Mouse (Mus musculus): ENCODE data around the gene Lrp4. TPM values are rescaled to one million over a fixed set of nuclear protein-coding genes. Genes with fewer than 3 reads are reported as not detected.

Gene Lrp4
- polyA plus RNA-seq, 1 experiment from 2014 or later: 1.7 TPM

DNA sequence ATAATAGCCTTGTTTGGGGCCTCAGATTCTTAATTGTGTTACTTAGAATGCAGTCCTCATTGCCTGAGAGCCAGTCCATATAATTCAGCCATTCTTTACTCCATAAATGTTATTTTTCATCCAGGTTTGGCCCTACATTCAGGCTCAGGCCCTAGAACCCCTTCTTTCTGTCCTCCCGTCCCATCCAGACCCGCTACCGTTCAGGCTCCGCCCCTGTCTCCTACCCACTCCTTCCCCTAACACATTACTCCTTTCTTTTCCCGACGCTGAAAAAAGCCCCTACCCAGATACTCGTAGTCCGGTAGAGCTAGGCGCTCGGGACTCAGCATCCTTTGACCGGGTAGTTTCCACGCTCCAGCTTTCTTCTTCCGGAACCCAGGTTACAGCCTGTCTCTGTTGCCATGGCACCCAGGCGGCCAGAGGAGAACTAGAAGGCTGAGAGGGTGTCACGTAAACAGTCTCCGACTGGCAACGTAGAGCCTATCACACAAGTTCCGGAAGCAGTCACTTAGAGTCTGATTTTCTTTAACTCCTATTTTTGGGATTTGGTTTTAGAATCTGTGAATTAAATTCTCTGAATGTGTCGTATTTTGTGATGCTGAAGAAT lies 12.9 kb upstream of the Lrp4 start, which contains the start of gene 1110051M20Rik:
Gene 1110051M20Rik (minus strand): TSS at position 419 of the 607 bp plus-strand sequence.
- H3K36me3 ChIP-seq (ENCODE audit: control insufficient read depth, insufficient read depth): no peaks in the 10 kb centered on the region
- H3K27me3 ChIP-seq (ENCODE audit: control insufficient read depth, insufficient read depth, low read depth, low read length): no peaks in the 10 kb centered on the region
- peak; percentile 80 for ATAC-seq (ENCODE audit: low read depth)
- H3K4me3 ChIP-seq (ENCODE audit: low read depth, low read length): peak within 1 kb of the TSS; percentile 69
- WGBS (ENCODE audit: insufficient replicate concordance): under 1% methylated on average over 19 of the region's 19 CpGs
- peak within 1 kb of the TSS; percentile 36 for H3K9ac ChIP-seq (ENCODE audit: low read depth, low read length)
- no peaks in the 10 kb centered on the region for H3K9me3 ChIP-seq (replicated peaks; ENCODE audit: control insufficient read depth, low read length)
- no peak within 1 kb of the TSS for H3K27ac ChIP-seq (ENCODE audit: low read length)
- H3K4me1 ChIP-seq (ENCODE audit: control insufficient read depth, low read depth, low read length): peaks cover 3% of the 10 kb centered on the region
- peak within 1 kb of the TSS; percentile 70 for H3K4me2 ChIP-seq (ENCODE audit: low read depth, low read length)

DNA sequence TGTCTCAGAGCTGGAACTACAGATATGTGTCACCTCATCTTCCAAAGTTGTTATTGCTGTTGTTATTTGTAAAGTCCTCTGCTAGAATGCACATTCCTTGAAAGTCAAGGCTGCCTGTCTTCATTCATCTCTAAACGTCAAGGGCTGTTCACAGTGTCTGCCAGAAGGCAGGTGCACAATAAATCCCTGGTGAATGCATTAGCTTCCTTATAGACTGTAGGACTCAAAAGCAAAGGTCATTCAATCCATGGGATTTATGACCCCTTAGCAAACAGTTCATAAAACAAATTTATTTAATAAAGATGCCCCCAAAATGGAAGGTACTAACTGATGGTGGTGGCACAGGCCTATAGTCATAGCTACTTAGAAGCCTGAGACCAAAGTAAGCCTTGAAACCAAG lies 7.6 kb upstream of the Lrp4 start:
- WGBS (ENCODE audit: insufficient replicate concordance): 59% methylated on average over 1 of the region's 1 CpGs
- ATAC-seq (ENCODE audit: low read depth): no peak

DNA sequence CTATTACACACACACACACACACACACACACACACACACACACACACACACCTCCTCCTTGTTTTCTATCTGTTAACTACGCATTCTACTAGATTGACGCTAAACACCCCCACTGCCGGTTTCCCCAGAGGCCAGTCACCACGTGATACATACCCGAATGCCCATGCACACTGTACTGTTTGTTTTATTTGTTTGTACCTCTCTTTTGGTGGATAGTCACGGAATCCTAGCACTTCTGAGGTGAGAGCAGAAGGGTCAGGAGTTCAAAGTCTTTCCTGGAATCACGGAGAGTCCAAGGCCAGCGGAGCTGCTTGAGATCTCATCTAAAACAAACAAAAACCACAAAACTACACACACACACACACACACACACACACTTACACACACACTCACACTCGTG lies 7.0 kb upstream of the Lrp4 start:
- Histone ChIP-seq H3K9me3 (replicated peaks; ENCODE audit: control insufficient read depth, low read length) (no peaks in the 10 kb centered on the region), H3K4me2 (ENCODE audit: low read depth, low read length) (no peak overlapping the region), H3K27me3 (ENCODE audit: control insufficient read depth, insufficient read depth, low read depth, low read length) (peaks cover 10% of the 10 kb centered on the region), H3K27ac (ENCODE audit: low read length) (no peak overlapping the region), H3K9ac (ENCODE audit: low read depth, low read length) (no peak overlapping the region), H3K36me3 (ENCODE audit: control insufficient read depth, insufficient read depth) (no peaks in the 10 kb centered on the region), H3K4me3 (ENCODE audit: low read depth, low read length) (no peak overlapping the region), H3K4me1 (ENCODE audit: control insufficient read depth, low read depth, low read length) (peaks cover 5% of the 10 kb centered on the region)
- WGBS (ENCODE audit: insufficient replicate concordance): 58% methylated on average over 9 of the region's 9 CpGs
- peak; percentile 87 for ATAC-seq (ENCODE audit: low read depth)

More for the DNA sequence above, 7.6 kb upstream of the Lrp4 start:
- Histone ChIP-seq H3K27ac (ENCODE audit: low read length) (no peak overlapping the region), H3K4me2 (ENCODE audit: low read depth, low read length) (no peak overlapping the region), H3K9ac (ENCODE audit: low read depth, low read length) (no peak overlapping the region), H3K9me3 (replicated peaks; ENCODE audit: control insufficient read depth, low read length) (no peaks in the 10 kb centered on the region), H3K27me3 (ENCODE audit: control insufficient read depth, insufficient read depth, low read depth, low read length) (peaks cover 4% of the 10 kb centered on the region), H3K4me1 (ENCODE audit: control insufficient read depth, low read depth, low read length) (peaks cover 5% of the 10 kb centered on the region), H3K36me3 (ENCODE audit: control insufficient read depth, insufficient read depth) (no peaks in the 10 kb centered on the region), H3K4me3 (ENCODE audit: low read depth, low read length) (no peak overlapping the region)

DNA sequence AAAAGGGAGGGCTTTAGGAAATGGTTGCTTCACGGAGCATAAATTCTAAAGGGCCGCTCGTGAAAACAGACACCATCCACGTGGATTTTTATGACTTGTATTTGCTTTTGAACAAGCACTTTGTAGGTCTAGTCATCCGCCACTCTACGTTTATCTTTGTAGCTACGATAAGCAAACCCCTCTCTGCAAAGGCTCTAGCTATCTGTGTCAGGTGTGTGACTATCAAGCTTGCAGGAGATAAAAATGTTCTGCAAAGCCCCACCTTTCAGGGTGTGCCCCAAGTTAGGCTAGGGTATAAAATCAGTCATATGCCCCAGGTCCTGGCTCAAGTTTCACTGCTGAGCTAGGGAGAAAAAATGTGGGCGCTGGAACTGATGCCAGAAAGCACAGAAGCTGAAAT lies 4.7 kb upstream of the Lrp4 start:
- Histone ChIP-seq H3K27ac (ENCODE audit: low read length) (no peak overlapping the region), H3K36me3 (ENCODE audit: control insufficient read depth, insufficient read depth) (no peaks in the 10 kb centered on the region), H3K4me1 (ENCODE audit: control insufficient read depth, low read depth, low read length) (peaks cover 15% of the 10 kb centered on the region), H3K4me3 (ENCODE audit: low read depth, low read length) (no peak overlapping the region), H3K4me2 (ENCODE audit: low read depth, low read length) (no peak overlapping the region), H3K9me3 (replicated peaks; ENCODE audit: control insufficient read depth, low read length) (no peaks in the 10 kb centered on the region), H3K9ac (ENCODE audit: low read depth, low read length) (no peak overlapping the region), H3K27me3 (ENCODE audit: control insufficient read depth, insufficient read depth, low read depth, low read length) (peaks cover 28% of the 10 kb centered on the region)
- ATAC-seq (ENCODE audit: low read depth): no peak
- WGBS (ENCODE audit: insufficient replicate concordance): 30% methylated on average over 8 of the region's 8 CpGs

DNA sequence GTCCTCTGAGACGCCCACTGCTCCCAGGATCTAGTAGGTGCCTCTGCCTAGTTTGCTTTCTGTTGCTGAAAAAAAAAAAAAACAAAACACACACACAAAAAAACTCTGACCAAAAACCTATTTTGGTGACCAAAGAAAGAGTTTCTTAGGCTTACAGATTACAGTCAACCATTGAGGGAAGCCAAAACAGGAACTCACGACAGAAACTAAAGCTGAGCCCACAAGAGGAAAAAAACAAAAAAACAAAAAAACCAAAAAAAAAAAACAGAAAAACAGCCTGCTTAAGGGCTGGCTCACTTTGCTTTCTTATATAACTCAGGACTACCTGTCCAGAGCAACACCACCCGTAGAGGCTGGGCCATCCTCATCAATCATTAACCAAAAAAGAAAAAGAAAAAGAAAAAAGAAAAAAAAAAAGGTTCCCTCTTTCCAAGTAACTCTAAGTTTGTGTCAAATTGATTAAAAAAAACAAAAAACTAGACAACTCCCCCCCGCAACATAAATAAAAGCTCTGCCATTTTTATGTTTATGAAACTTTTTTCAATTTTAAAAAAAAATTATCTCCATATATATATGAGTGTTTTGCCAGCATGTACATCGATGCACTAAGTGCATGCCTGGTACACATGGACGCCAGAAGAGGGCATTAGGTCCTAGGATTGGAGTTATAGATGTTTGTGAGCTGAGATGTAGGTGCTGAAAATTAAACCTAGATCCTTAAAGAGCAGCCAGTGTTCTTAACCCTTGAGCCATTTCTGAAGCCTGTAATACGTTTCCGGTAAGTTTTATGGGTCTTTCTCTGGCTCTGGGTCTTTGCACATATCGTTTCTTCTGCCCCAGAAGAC lies 3.9 kb upstream of the Lrp4 start:
- H3K4me2 ChIP-seq (ENCODE audit: low read depth, low read length): no peak overlapping the region
- no peak for ATAC-seq (ENCODE audit: low read depth)

DNA sequence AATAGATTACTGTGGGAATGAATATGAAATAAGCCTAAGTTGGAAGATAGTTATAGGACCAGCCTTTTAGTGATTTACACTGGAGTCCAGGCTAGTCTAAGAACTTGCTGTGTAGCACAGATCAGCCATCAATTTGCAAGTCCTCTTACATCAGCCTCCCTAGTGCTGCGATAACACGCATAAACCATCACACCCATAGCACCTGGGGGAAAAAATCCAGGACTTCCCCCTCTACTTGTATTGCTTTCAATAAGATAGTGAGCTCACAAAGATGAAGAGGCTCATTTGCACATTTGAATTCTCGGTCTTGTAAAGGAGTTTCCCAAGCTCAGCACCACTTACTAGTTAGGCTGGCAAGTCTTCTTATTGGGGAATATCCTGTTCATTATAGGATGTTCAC lies 2.9 kb upstream of the Lrp4 start:
- ATAC-seq (ENCODE audit: low read depth): no peak

More for the DNA sequence above, 3.9 kb upstream of the Lrp4 start:
- no peak overlapping the region for H3K9ac ChIP-seq (ENCODE audit: low read depth, low read length)
- H3K36me3 ChIP-seq (ENCODE audit: control insufficient read depth, insufficient read depth): no peaks in the 10 kb centered on the region
- peaks cover 36% of the 10 kb centered on the region for H3K27me3 ChIP-seq (ENCODE audit: control insufficient read depth, insufficient read depth, low read depth, low read length)
- H3K9me3 ChIP-seq (replicated peaks; ENCODE audit: control insufficient read depth, low read length): no peaks in the 10 kb centered on the region
- no peak overlapping the region for H3K4me3 ChIP-seq (ENCODE audit: low read depth, low read length)
- H3K27ac ChIP-seq (ENCODE audit: low read length): no peak overlapping the region
- WGBS (ENCODE audit: insufficient replicate concordance): 48% methylated on average over 9 of the region's 9 CpGs
- H3K4me1 ChIP-seq (ENCODE audit: control insufficient read depth, low read depth, low read length): peaks cover 15% of the 10 kb centered on the region

DNA sequence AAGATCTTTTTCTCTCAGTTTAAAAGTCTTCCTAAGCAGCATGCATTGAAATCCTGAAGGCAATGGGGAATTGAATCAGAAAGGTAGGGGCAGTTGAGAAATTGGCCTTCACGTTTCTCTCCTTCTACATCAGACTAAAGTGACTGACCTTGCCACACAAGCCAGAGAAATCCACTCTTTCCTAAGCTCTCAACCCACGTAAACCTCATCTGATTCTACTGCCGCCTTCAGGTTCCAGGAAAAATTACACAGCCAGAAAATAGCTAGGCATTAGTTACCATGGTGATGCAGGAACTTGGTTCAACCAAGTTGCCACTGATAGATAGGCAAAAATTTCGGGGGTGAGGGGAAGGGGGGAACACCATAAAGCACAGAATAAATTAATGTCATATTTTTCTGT lies 1.5 kb upstream of the Lrp4 start:
- Histone ChIP-seq H3K9me3 (replicated peaks; ENCODE audit: control insufficient read depth, low read length) (no peaks in the 10 kb centered on the region), H3K4me3 (ENCODE audit: low read depth, low read length) (no peak overlapping the region), H3K36me3 (ENCODE audit: control insufficient read depth, insufficient read depth) (no peaks in the 10 kb centered on the region), H3K9ac (ENCODE audit: low read depth, low read length) (no peak overlapping the region), H3K4me2 (ENCODE audit: low read depth, low read length) (no peak overlapping the region), H3K4me1 (ENCODE audit: control insufficient read depth, low read depth, low read length) (peaks cover 15% of the 10 kb centered on the region), H3K27me3 (ENCODE audit: control insufficient read depth, insufficient read depth, low read depth, low read length) (peaks cover 51% of the 10 kb centered on the region), H3K27ac (ENCODE audit: low read length) (no peak overlapping the region)
- no peak for ATAC-seq (ENCODE audit: low read depth)
- WGBS (ENCODE audit: insufficient replicate concordance): 3% methylated on average over 4 of the region's 4 CpGs

More for the DNA sequence above, 2.9 kb upstream of the Lrp4 start:
- Histone ChIP-seq H3K27me3 (ENCODE audit: control insufficient read depth, insufficient read depth, low read depth, low read length) (peaks cover 46% of the 10 kb centered on the region), H3K4me3 (ENCODE audit: low read depth, low read length) (no peak overlapping the region), H3K9me3 (replicated peaks; ENCODE audit: control insufficient read depth, low read length) (no peaks in the 10 kb centered on the region), H3K36me3 (ENCODE audit: control insufficient read depth, insufficient read depth) (no peaks in the 10 kb centered on the region), H3K4me1 (ENCODE audit: control insufficient read depth, low read depth, low read length) (peaks cover 15% of the 10 kb centered on the region), H3K27ac (ENCODE audit: low read length) (no peak overlapping the region), H3K9ac (ENCODE audit: low read depth, low read length) (no peak overlapping the region), H3K4me2 (ENCODE audit: low read depth, low read length) (no peak overlapping the region)
- 60% methylated on average over 3 of the region's 3 CpGs for WGBS (ENCODE audit: insufficient replicate concordance)

DNA sequence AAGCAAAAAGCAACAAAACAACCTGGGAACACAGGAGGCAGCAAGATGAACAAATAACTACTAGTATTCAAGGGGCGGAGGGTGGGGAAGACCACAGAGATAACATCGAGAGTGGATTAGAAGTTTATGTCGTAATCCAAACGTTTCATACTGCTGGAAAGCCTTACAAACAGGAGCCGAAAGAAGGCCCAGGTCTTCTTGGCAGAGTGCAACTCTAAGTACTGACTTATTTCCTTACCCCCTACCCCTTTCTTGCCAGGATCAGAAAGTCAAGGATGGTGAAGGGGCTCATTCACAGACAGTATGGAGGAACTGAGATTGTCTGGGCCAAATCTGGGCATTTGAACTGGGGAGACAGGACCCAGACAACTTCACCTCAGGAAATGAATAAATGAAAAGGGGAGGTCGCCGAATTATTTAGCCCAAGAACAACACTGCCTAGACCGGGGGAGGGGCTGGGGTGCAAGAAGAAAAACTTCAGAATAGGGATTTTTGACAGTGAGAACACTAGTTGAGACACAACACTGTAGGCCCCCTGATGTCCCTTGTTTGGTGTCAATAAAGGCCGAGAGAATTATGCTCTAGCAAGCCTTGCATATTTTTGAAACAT lies 715 bp upstream of the Lrp4 start:
- Histone ChIP-seq H3K4me1 (ENCODE audit: control insufficient read depth, low read depth, low read length) (peaks cover 15% of the 10 kb centered on the region), H3K9me3 (replicated peaks; ENCODE audit: control insufficient read depth, low read length) (no peaks in the 10 kb centered on the region), H3K4me2 (ENCODE audit: low read depth, low read length) (peak overlapping the region; percentile 72), H3K36me3 (ENCODE audit: control insufficient read depth, insufficient read depth) (no peaks in the 10 kb centered on the region), H3K9ac (ENCODE audit: low read depth, low read length) (no peak overlapping the region; the same call in 1 of the 2 replicates), H3K27ac (ENCODE audit: low read length) (no peak overlapping the region), H3K4me3 (ENCODE audit: low read depth, low read length) (peak overlapping the region; percentile 61), H3K27me3 (ENCODE audit: control insufficient read depth, insufficient read depth, low read depth, low read length) (peaks cover 51% of the 10 kb centered on the region)
- no peak for ATAC-seq (ENCODE audit: low read depth)
- 37% methylated on average over 9 of the region's 9 CpGs for WGBS (ENCODE audit: insufficient replicate concordance)
